Mouse (Mus musculus): ENCODE measurements at regions not wholly inside any gene's neighbourhood (a gene's known extent, or its start where the extent isn't known, plus 50 kb on each side); places are given as distances from the start of the nearest gene placed in this dataset.

DNA sequence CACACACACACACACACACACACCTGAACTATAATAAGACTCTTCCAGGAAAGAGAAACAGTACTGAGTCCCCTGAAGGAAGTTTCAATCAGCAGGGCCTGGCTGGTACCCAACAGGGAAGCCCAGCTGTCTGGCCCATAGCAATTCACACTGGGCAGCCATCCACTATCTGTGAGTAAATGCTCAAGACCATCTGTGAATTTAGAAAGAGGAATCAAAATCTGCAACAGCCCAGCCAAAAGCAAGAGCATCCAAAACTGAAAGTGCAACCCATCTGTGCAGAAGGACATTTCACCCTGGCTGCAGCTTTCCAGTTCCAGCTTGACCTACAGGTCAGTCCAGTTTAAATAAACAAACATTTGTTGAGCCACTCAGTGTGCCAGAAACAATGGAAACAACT is 215.8 kb upstream of the Tusc1 start:
- no peaks in the 10 kb centered on the region for H3K9me3 ChIP-seq (replicated peaks; ENCODE audit: insufficient read depth, low read length)
- peak; percentile 33 for DNase-seq (ENCODE audit: low read depth, low spot score)
- no peak overlapping the region for H3K9ac ChIP-seq (ENCODE audit: control insufficient read depth, low read depth, low read length, poor library complexity, severe bottlenecking)
- peaks cover 9% of the 10 kb centered on the region in 2 experiments for H3K4me1 ChIP-seq (ENCODE audit: control insufficient read depth in 1 of 2, insufficient read depth in 2 of 2, low read length in 2 of 2)
- H3K27me3 ChIP-seq (ENCODE audit: control insufficient read depth in 1 of 2, insufficient read depth in 2 of 2, low read length in 2 of 2), result no peaks in the 10 kb centered on the region
- H3K36me3 ChIP-seq (ENCODE audit: control insufficient read depth in 1 of 2, insufficient read depth in 2 of 2, low read length in 2 of 2), result peaks cover 0 to 16% of the 10 kb centered on the region in 2 experiments; a peak in 2 of 4 replicates
- no peaks in the 10 kb centered on the region for H3K79me2 ChIP-seq (ENCODE audit: control insufficient read depth, insufficient read depth, low read length, poor library complexity)
- peak; percentile 77; the same call in 1 of the 2 replicates for TF ChIP-seq ETS1 (IDR thresholded peaks at IDR 0.05; ENCODE audit: low read depth, low read length)
- TF ChIP-seq NELFE (IDR thresholded peaks at IDR 0.05; ENCODE audit: low read depth, low read length), result no peak
- TF ChIP-seq POLR2AphosphoS5 (IDR thresholded peaks at IDR 0.05; ENCODE audit: borderline replicate concordance, low read depth, low read length), result no peak
- TF ChIP-seq TCF12 (IDR thresholded peaks at IDR 0.05; ENCODE audit: low read depth, low read length), result peak; percentile 35; the same call in 1 of the 2 replicates
- H3K4me3 ChIP-seq (ENCODE audit: control insufficient read depth in 1 of 2, insufficient read depth in 1 of 2, low read depth in 2 of 2, low read length in 2 of 2), result no peak overlapping the region
- H3K27ac ChIP-seq (ENCODE audit: control insufficient read depth, low read depth, low read length), result no peak overlapping the region

GRCm38 (mm10) chr4:93540588-93540987 is 205.3 kb upstream of the Tusc1 start:
- peak; percentile 94 for DNase-seq (ENCODE audit: low read depth, low spot score)
- no peaks in the 10 kb centered on the region for H3K79me2 ChIP-seq (ENCODE audit: control insufficient read depth, insufficient read depth, low read length, poor library complexity)
- no peaks in the 10 kb centered on the region for H3K9me3 ChIP-seq (replicated peaks; ENCODE audit: insufficient read depth, low read length)
- peaks cover 6 to 20% of the 10 kb centered on the region in 2 experiments for H3K4me1 ChIP-seq (ENCODE audit: control insufficient read depth in 1 of 2, insufficient read depth in 2 of 2, low read length in 2 of 2)
- H3K9ac ChIP-seq (ENCODE audit: control insufficient read depth, low read depth, low read length, poor library complexity, severe bottlenecking), result no peak overlapping the region; the same call in 1 of the 2 replicates
- peak overlapping the region in 1 of 2 experiments; percentile 15; a peak in 2 of 4 replicates for H3K4me3 ChIP-seq (ENCODE audit: control insufficient read depth in 1 of 2, insufficient read depth in 1 of 2, low read depth in 2 of 2, low read length in 2 of 2)
- no peaks in the 10 kb centered on the region for H3K27me3 ChIP-seq (ENCODE audit: control insufficient read depth in 1 of 2, insufficient read depth in 2 of 2, low read length in 2 of 2)
- peak overlapping the region; percentile 99 for H3K27ac ChIP-seq (ENCODE audit: control insufficient read depth, low read depth, low read length)
- peaks cover 0 to 34% of the 10 kb centered on the region in 2 experiments; a peak in 2 of 4 replicates for H3K36me3 ChIP-seq (ENCODE audit: control insufficient read depth in 1 of 2, insufficient read depth in 2 of 2, low read length in 2 of 2)
- TF ChIP-seq TCF12 (IDR thresholded peaks at IDR 0.05; ENCODE audit: low read depth, low read length) (peak; percentile 98), CHD2 (IDR thresholded peaks at IDR 0.05; ENCODE audit: low read length) (no peak; the same call in 1 of the 2 replicates), JUND (IDR thresholded peaks at IDR 0.05; ENCODE audit: low read depth, low read length) (peak; percentile 70; the same call in 1 of the 2 replicates), TBP (IDR thresholded peaks at IDR 0.05; ENCODE audit: low read depth, low read length) (0 out of 2 replicates have a peak, but pooled peaks have one; percentile 34), BHLHE40 (IDR thresholded peaks at IDR 0.05; ENCODE audit: borderline replicate concordance, low read depth, low read length) (peak; percentile 93), CTCF (IDR thresholded peaks at IDR 0.05 in 2 of 3, conservative IDR thresholded peaks at IDR 0.05 in 1 of 3; ENCODE audit: control insufficient read depth in 1 of 3, insufficient read depth in 1 of 3, low read depth in 2 of 3, low read length in 3 of 3, poor library complexity in 1 of 3, severe bottlenecking in 1 of 3) (no peak), MAX (IDR thresholded peaks at IDR 0.05; ENCODE audit: low read length) (peak; percentile 99), UBTF (IDR thresholded peaks at IDR 0.05; ENCODE audit: borderline replicate concordance, insufficient read depth, low read depth, low read length) (no peak), ZMIZ1 (IDR thresholded peaks at IDR 0.05; ENCODE audit: low read depth, low read length) (peak; percentile 65; the same call in 1 of the 2 replicates), MYC (IDR thresholded peaks at IDR 0.05; ENCODE audit: low read depth, low read length) (peak; percentile 99), GATA1 (IDR thresholded peaks at IDR 0.05; ENCODE audit: low read depth, low read length) (peak; percentile 100), ZC3H11A (IDR thresholded peaks at IDR 0.05; ENCODE audit: low read depth, low read length) (no peak), POLR2AphosphoS5 (IDR thresholded peaks at IDR 0.05; ENCODE audit: borderline replicate concordance, low read depth, low read length) (no peak), NRF1 (IDR thresholded peaks at IDR 0.05; ENCODE audit: insufficient read depth, low read depth, low read length, poor library complexity, severe bottlenecking) (no peak), MYB (IDR thresholded peaks at IDR 0.05; ENCODE audit: low read depth, low read length) (peak; percentile 90), MAZ (IDR thresholded peaks at IDR 0.05; ENCODE audit: low read depth, low read length) (no peak), POLR2A (IDR thresholded peaks at IDR 0.05; ENCODE audit: control insufficient read depth in 1 of 2, insufficient read depth in 1 of 2, low read depth in 1 of 2, low read length in 2 of 2, poor library complexity in 1 of 2) (peak in 1 of 2 experiments; percentile 43; a peak in 1 of 4 replicates), ELF1 (IDR thresholded peaks at IDR 0.05; ENCODE audit: low read depth, low read length) (0 out of 2 replicates have a peak, but pooled peaks have one; percentile 6), EP300 (IDR thresholded peaks at IDR 0.05; ENCODE audit: low read depth in 1 of 2, low read length in 2 of 2) (peak; percentile 99), USF2 (IDR thresholded peaks at IDR 0.05; ENCODE audit: borderline replicate concordance in 1 of 2, insufficient read depth in 1 of 2, low read depth in 1 of 2, low read length in 2 of 2) (no peak), RCOR1 (IDR thresholded peaks at IDR 0.05; ENCODE audit: low read depth, low read length) (peak; percentile 94), TAL1 (IDR thresholded peaks at IDR 0.05; ENCODE audit: low read length) (peak; percentile 95), KAT2A (conservative IDR thresholded peaks at IDR 0.05; ENCODE audit: low read depth, low read length) (no peak), ZKSCAN1 (IDR thresholded peaks at IDR 0.05; ENCODE audit: low read depth, low read length) (no peak), POLR2AphosphoS2 (IDR thresholded peaks at IDR 0.05; ENCODE audit: low read length) (0 out of 2 replicates have a peak, but pooled peaks have one; percentile 28), SMC3 (IDR thresholded peaks at IDR 0.05; ENCODE audit: low read depth, low read length) (no peak; the same call in 1 of the 2 replicates), E2F4 (IDR thresholded peaks at IDR 0.05; ENCODE audit: borderline replicate concordance, low read depth, low read length) (no peak), ETS1 (IDR thresholded peaks at IDR 0.05; ENCODE audit: low read depth, low read length) (peak; percentile 96), MXI1 (IDR thresholded peaks at IDR 0.05; ENCODE audit: low read depth, low read length) (peak; percentile 95), MAFK (IDR thresholded peaks at IDR 0.05; ENCODE audit: borderline replicate concordance, low read depth, low read length) (peak; percentile 87)
